23 mouse cellular contexts compared by ENCODE assay signal in the genomic region with DNA sequence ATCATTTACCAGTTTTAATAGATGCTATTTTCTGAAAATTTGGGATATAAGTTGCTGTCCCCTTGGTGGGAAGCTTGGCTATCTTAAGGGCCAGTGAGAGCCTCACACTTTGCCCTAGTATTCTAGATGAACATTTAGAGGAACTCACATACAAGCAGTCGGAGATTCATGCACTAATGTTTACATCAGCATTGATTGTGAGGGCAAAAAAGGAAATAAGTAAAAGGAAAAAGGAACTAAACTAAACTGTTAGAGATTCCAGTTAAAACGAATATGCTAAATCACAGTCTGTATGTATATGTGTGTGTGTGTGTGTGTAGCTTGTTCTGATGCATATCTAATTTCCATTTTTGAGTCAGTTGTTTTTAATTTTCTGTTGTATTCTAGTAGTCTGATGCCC. TPM values are rescaled to one million over a fixed set of nuclear protein-coding genes. Genes with fewer than 3 reads are reported as not detected.
DNase-seq lines count a peak whose midpoint lies in the region; ATAC-seq lines count a peak whose summit lies in the region.
"Had no signal": no experiment of that assay in that cellular context is flagged by ENCODE, and none has a peak within 500 bp of the region (broad histone marks: within the 10 kb centered on the region; RNA-seq: fewer than 3 reads in every experiment).

No protein-coding gene starts in this region.

- H3K4me2 ChIP-seq in liver, embryonic 16.5 days (ENCODE audit: low read depth, low read length), result no peak overlapping the region
- no peak overlapping the region for H3K4me2 ChIP-seq in liver, embryonic 11.5 days
- no peak overlapping the region for H3K4me2 ChIP-seq in embryonic facial prominence, embryonic 15.5 days (replicated peaks)
- H3K4me2 ChIP-seq: heart, embryonic 15.5 days; kidney, embryonic 15.5 days; midbrain, embryonic 11.5 days; neural tube, embryonic 12.5 days; stomach, embryonic 15.5 days had no signal

- H3K27me3 ChIP-seq in liver, embryonic 16.5 days (ENCODE audit: control insufficient read depth, insufficient read depth, low read depth, low read length), result no peaks in the 10 kb centered on the region
- no peaks in the 10 kb centered on the region for H3K27me3 ChIP-seq in liver, embryonic 11.5 days (replicated peaks; ENCODE audit: control insufficient read depth, insufficient read depth, low read length)
- H3K27me3 ChIP-seq in embryonic facial prominence, embryonic 15.5 days, result no peaks in the 10 kb centered on the region
- H3K27me3 ChIP-seq: CH12.LX; heart, embryonic 15.5 days; kidney, embryonic 15.5 days; neural tube, embryonic 12.5 days; stomach, embryonic 15.5 days had no signal

- ATAC-seq in liver, embryonic 16.5 days (ENCODE audit: low read depth), result no peak
- ATAC-seq in liver, embryonic 11.5 days (replicated peaks; ENCODE audit: low FRiP score), result no peak
- no peak for ATAC-seq in embryonic facial prominence, embryonic 15.5 days (ENCODE audit: insufficient number of reproducible peaks, low FRiP score, low TSS enrichment, low read depth)
- peak; percentile 52 for ATAC-seq in megakaryocyte progenitor cell, adult 5-6 weeks (replicated peaks; ENCODE audit: poor library complexity)

- peaks cover 5% of the 10 kb centered on the region for H3K4me1 ChIP-seq in liver, embryonic 16.5 days (ENCODE audit: control insufficient read depth, low read depth, low read length)
- H3K4me1 ChIP-seq in liver, embryonic 11.5 days (replicated peaks; ENCODE audit: control insufficient read depth, insufficient read depth, low read length), result peaks cover 2% of the 10 kb centered on the region; the same call in 1 of the 2 replicates
- no peaks in the 10 kb centered on the region for H3K4me1 ChIP-seq in embryonic facial prominence, embryonic 15.5 days
- H3K4me1 ChIP-seq: stomach, embryonic 15.5 days had no signal

- no peak overlapping the region for H3K9ac ChIP-seq in liver, embryonic 16.5 days (ENCODE audit: low read depth, low read length)
- H3K9ac ChIP-seq in liver, embryonic 11.5 days (ENCODE audit: low read depth, low read length), result no peak overlapping the region
- no peak overlapping the region for H3K9ac ChIP-seq in embryonic facial prominence, embryonic 15.5 days
- H3K9ac ChIP-seq: heart, embryonic 15.5 days; kidney, embryonic 15.5 days; neural tube, embryonic 12.5 days; stomach, embryonic 15.5 days had no signal

- H3K4me3 ChIP-seq in liver, embryonic 16.5 days (ENCODE audit: low read depth, low read length), result no peak overlapping the region
- no peak overlapping the region for H3K4me3 ChIP-seq in liver, embryonic 11.5 days (ENCODE audit: low read depth, low read length)
- no peak overlapping the region for H3K4me3 ChIP-seq in embryonic facial prominence, embryonic 15.5 days (replicated peaks)
- H3K4me3 ChIP-seq: forebrain, embryonic 10.5 days; heart, embryonic 10.5 days; heart, embryonic 15.5 days; kidney, embryonic 15.5 days; layer of hippocampus, adult 2 months; myocyte; neural tube, embryonic 12.5 days; stomach, embryonic 15.5 days had no signal

- WGBS in liver, embryonic 16.5 days (ENCODE audit: insufficient replicate concordance), result 31% methylated on average over 2 of the region's 2 CpGs
- WGBS in liver, embryonic 11.5 days, result 57% methylated on average over 2 of the region's 2 CpGs
- 62% methylated on average over 2 of the region's 2 CpGs for WGBS in embryonic facial prominence, embryonic 15.5 days

- H3K27ac ChIP-seq in liver, embryonic 16.5 days (ENCODE audit: low read length), result peak overlapping the region; percentile 45; the same call in 1 of the 2 replicates
- no peak overlapping the region for H3K27ac ChIP-seq in liver, embryonic 11.5 days (ENCODE audit: low read depth, low read length)
- H3K27ac ChIP-seq in embryonic facial prominence, embryonic 15.5 days (replicated peaks), result 0 out of 2 replicates have a peak overlapping the region, but pooled peaks have one; percentile 5
- H3K27ac ChIP-seq: heart, embryonic 10.5 days; heart, embryonic 15.5 days; kidney, embryonic 15.5 days; layer of hippocampus, adult 2 months; neural tube, embryonic 12.5 days; stomach, embryonic 15.5 days had no signal

- H3K9me3 ChIP-seq in liver, embryonic 16.5 days (replicated peaks; ENCODE audit: control insufficient read depth, low read length), result no peaks in the 10 kb centered on the region
- H3K9me3 ChIP-seq in liver, embryonic 11.5 days (ENCODE audit: control insufficient read depth, low read length), result no peaks in the 10 kb centered on the region
- H3K9me3 ChIP-seq in embryonic facial prominence, embryonic 15.5 days (replicated peaks), result no peaks in the 10 kb centered on the region
- H3K9me3 ChIP-seq: forebrain, embryonic 10.5 days; heart, embryonic 10.5 days; heart, embryonic 15.5 days; kidney, embryonic 15.5 days; neural tube, embryonic 12.5 days; stomach, embryonic 15.5 days had no signal

- no peaks in the 10 kb centered on the region for H3K36me3 ChIP-seq in liver, embryonic 16.5 days (ENCODE audit: control insufficient read depth, insufficient read depth)
- no peaks in the 10 kb centered on the region for H3K36me3 ChIP-seq in liver, embryonic 11.5 days (ENCODE audit: control insufficient read depth, insufficient read depth, low read length)
- H3K36me3 ChIP-seq in embryonic facial prominence, embryonic 15.5 days, result no peaks in the 10 kb centered on the region
- H3K36me3 ChIP-seq: forebrain, embryonic 10.5 days; heart, embryonic 10.5 days; heart, embryonic 15.5 days; kidney, embryonic 15.5 days; neural tube, embryonic 12.5 days; stomach, embryonic 15.5 days had no signal

- DNase-seq in liver, embryonic 11.5 days (ENCODE audit: low spot score), result no peak
- no peak for DNase-seq in heart, adult 8-10 months (ENCODE audit: low spot score)
- DNase-seq in spleen, adult 12 weeks (ENCODE audit: low spot score), result no peak
- DNase-seq: adrenal gland, adult 8-10 months; cerebellum, adult 11-12 months; cerebellum, postnatal 10 days; kidney, adult 18-20 months; kidney, postnatal 36 days; lung, adult 2 months; lung, postnatal 10 days had no signal

RNA-seq across cellular contexts. Expression of a gene that starts 54.7 kb away (rescaled TPM):
- polyA plus RNA-seq in liver, embryonic 16.5 days (2015; fragmentation: Nextera tagmentation; extraction: Ambion mirVana), result 11.7 and 13.8 TPM in 2 replicates
- polyA plus RNA-seq in liver, embryonic 11.5 days (2014; fragmentation: Nextera tagmentation; extraction: Ambion mirVana), result 2.1 and 3.0 TPM in 2 replicates
- 18.9 and 22.0 TPM in 2 replicates for polyA plus RNA-seq in embryonic facial prominence, embryonic 15.5 days (2015; fragmentation: Nextera tagmentation; extraction: Ambion mirVana)
- 4.9 and 7.1 TPM in 2 replicates for total RNA-seq in megakaryocyte progenitor cell, adult 5-6 weeks (2015)
- 8.0 and 8.9 TPM in 2 replicates for total RNA-seq in megakaryocyte progenitor cell, adult 5-6 weeks (2017)
- total RNA-seq in heart, adult 8-10 months (2022), result 10 to 100 TPM in 3 of 4 experiments, 1 to 10 TPM in 1; 8.8 to 16.2 (median 12.4) TPM
